8 mouse cellular contexts compared by ENCODE assay signal in genomic region chr3:52955481-52956019, GRCm38 (mm10).
DNase-seq lines count a peak whose midpoint lies in the region; ATAC-seq and TF ChIP-seq lines count a peak whose summit lies in the region.

No protein-coding gene starts in this region.

- peak overlapping the region; percentile 86 for H3K27ac ChIP-seq in heart, embryonic 12.5 days (ENCODE audit: poor library complexity, severe bottlenecking)
- H3K27ac ChIP-seq in kidney, postnatal 0 days = peak overlapping the region; percentile 74

- peaks cover 27% of the 10 kb centered on the region for H3K4me1 ChIP-seq in heart, embryonic 12.5 days (replicated peaks)
- H3K4me1 ChIP-seq in kidney, postnatal 0 days (replicated peaks; ENCODE audit: insufficient read depth, low read length) = peaks cover 4% of the 10 kb centered on the region; the same call in 1 of the 2 replicates

- peaks cover 4% of the 10 kb centered on the region; the same call in 1 of the 2 replicates for H3K9me3 ChIP-seq in heart, embryonic 12.5 days (replicated peaks)
- H3K9me3 ChIP-seq in kidney, postnatal 0 days (replicated peaks; ENCODE audit: low read length) = no peaks in the 10 kb centered on the region

- WGBS in heart, embryonic 12.5 days = 10% methylated on average over 10 of the region's 10 CpGs
- WGBS in kidney, postnatal 0 days = 14% methylated on average over 10 of the region's 10 CpGs

- no peak for TF ChIP-seq CTCF in kidney, postnatal 0 days (IDR thresholded peaks at IDR 0.05; ENCODE audit: low read depth)

- peak; percentile 83 for ATAC-seq in heart, embryonic 12.5 days (ENCODE audit: insufficient number of reproducible peaks, low FRiP score)
- peak; percentile 46 for ATAC-seq in kidney, postnatal 0 days (replicated peaks; ENCODE audit: low FRiP score, low read depth)

- DNase-seq in gastrocnemius, postnatal 10 days = peak; percentile 15
- no peak for DNase-seq in gastrocnemius, adult 8-10 months (ENCODE audit: low spot score in 2 of 2)
- DNase-seq in kidney, postnatal 0 days (ENCODE audit: low spot score) = peak; percentile 86
- peak; percentile 61 for DNase-seq in mesoderm, embryonic 11.5 days (ENCODE audit: low read depth, low spot score)
- DNase-seq in layer of hippocampus, postnatal 14 days (ENCODE audit: low spot score in 2 of 2) = no peak
- no peak for DNase-seq in ovary, adult 18-20 months (ENCODE audit: low spot score)
- DNase-seq in cerebellum, adult 9-11 months = no peak

- no peaks in the 10 kb centered on the region for H3K36me3 ChIP-seq in heart, embryonic 12.5 days
- no peaks in the 10 kb centered on the region for H3K36me3 ChIP-seq in kidney, postnatal 0 days (ENCODE audit: insufficient read depth, low read length)

- H3K27me3 ChIP-seq in heart, embryonic 12.5 days (replicated peaks) = no peaks in the 10 kb centered on the region
- no peaks in the 10 kb centered on the region for H3K27me3 ChIP-seq in kidney, postnatal 0 days (ENCODE audit: insufficient read depth, low read length)

- H3K9ac ChIP-seq in heart, embryonic 12.5 days = no peak overlapping the region; the same call in 1 of the 2 replicates
- H3K9ac ChIP-seq in kidney, postnatal 0 days (ENCODE audit: low read depth, low read length) = no peak overlapping the region

- no peak overlapping the region for H3K4me3 ChIP-seq in heart, embryonic 12.5 days
- no peak overlapping the region for H3K4me3 ChIP-seq in kidney, postnatal 0 days (replicated peaks; ENCODE audit: low read depth, low read length)

- peak overlapping the region; percentile 35 for H3K4me2 ChIP-seq in heart, embryonic 12.5 days
- H3K4me2 ChIP-seq in kidney, postnatal 0 days (ENCODE audit: low read length) = 0 out of 2 replicates have a peak overlapping the region, but pooled peaks have one; percentile 3

Comparison
In these comparisons a context has a peak if more than half of its experiments do, and no peak if none do; other contexts are left out.
1. DNase-seq: peak in gastrocnemius, postnatal 10 days (single experiment), kidney, postnatal 0 days (single experiment) and mesoderm, embryonic 11.5 days (single experiment); none in gastrocnemius, adult 8-10 months (0 of 2), layer of hippocampus, postnatal 14 days (0 of 2), ovary, adult 18-20 months (single experiment) and cerebellum, adult 9-11 months (single experiment).